Mouse (Mus musculus): Measurements from ENCODE around the gene Zmiz1.

DNA sequence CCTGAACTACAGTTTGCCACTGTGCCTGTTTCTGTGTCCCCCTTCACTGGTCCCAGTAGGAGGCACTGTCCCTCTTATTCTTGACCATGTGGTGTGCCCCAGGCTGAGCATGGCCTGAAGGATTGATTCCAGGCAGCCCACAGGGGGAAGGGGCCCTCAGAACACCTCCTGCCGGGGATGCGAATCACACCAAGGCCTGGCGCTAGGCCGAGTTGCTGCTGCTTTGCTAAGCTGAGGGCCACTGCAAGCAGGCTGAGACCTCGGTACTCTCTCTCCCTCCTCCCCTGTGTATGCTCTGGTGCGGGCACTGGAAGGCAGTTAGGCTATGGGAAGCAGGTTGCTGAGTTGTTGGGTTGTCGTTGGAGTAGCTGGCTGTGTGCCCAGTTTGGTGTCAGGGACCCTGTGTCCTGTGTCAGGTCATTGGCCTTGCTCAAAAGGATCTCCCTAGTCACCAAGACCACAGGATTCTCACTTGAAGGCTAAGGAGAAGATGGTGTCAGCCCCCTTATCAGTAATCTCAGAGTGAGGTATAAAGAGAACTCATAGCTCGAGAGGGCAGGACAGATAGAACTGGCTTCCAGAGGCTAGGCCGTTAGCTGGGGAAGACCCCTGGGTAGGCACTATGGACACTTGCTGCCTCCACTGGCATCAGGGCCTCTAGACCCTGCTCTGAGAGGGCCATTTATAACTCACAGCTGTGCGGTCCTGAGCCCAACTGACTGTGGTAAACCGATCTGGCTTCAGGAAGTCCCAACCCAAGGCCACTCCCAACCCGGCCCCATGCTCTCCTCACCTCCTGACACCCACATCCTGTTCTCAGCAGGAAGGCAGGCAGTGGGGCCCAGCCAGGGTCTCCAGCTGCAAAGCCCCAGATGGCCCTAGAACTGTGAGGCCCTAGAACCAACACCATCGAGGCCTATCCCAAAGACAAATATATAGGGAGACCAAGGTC lies 57.9 kb downstream of the Zmiz1 start:
- TF ChIP-seq GATA1 (IDR thresholded peaks at IDR 0.05; ENCODE audit: low read length) = no peak
- no peak for TF ChIP-seq TAL1 (IDR thresholded peaks at IDR 0.05; ENCODE audit: low read length)
